Mouse (Mus musculus): Measurements from ENCODE around the gene Myo5c.

Gene Myo5c

GRCm38 (mm10) chr9:75231841-75232746 is at the start of gene Myo5c:
Gene Myo5c, plus strand, starts transcription at chr9:75232020.
- DNase-seq (ENCODE audit: low spot score in 2 of 2) = no peak

GRCm38 (mm10) chr9:75187646-75188260 is 44.1 kb upstream of the Myo5c start:
- DNase-seq (ENCODE audit: low spot score in 2 of 2) = no peak

- no peak for DNase-seq (ENCODE audit: low spot score in 2 of 2)
Measured at GRCm38 (mm10) chr9:75193858-75194257, 38.0 kb upstream of the Myo5c start.

GRCm38 (mm10) chr9:75196335-75196734 is 35.5 kb upstream of the Myo5c start:
- no peak for DNase-seq (ENCODE audit: low spot score in 2 of 2)

GRCm38 (mm10) chr9:75197297-75197696 is 34.5 kb upstream of the Myo5c start:
- no peak for DNase-seq (ENCODE audit: low spot score in 2 of 2)

GRCm38 (mm10) chr9:75201506-75201905 is 30.3 kb upstream of the Myo5c start:
- no peak for DNase-seq (ENCODE audit: low spot score in 2 of 2)

- no peak for DNase-seq (ENCODE audit: low spot score in 2 of 2)
Measured at GRCm38 (mm10) chr9:75202036-75202435, 29.8 kb upstream of the Myo5c start.

- no peak for DNase-seq (ENCODE audit: low spot score in 2 of 2)
Measured at GRCm38 (mm10) chr9:75209246-75209645, 22.6 kb upstream of the Myo5c start.

GRCm38 (mm10) chr9:75210269-75210668 is 21.6 kb upstream of the Myo5c start:
- DNase-seq (ENCODE audit: low spot score in 2 of 2) = no peak

GRCm38 (mm10) chr9:75214743-75215413 is 16.9 kb upstream of the Myo5c start:
- no peak for DNase-seq (ENCODE audit: low spot score in 2 of 2)

GRCm38 (mm10) chr9:75219942-75220341 is 11.9 kb upstream of the Myo5c start:
- no peak for DNase-seq (ENCODE audit: low spot score in 2 of 2)

GRCm38 (mm10) chr9:75221420-75222287 is 10.2 kb upstream of the Myo5c start:
- DNase-seq (ENCODE audit: low spot score in 2 of 2) = no peak

GRCm38 (mm10) chr9:75232860-75233259 is 1.0 kb downstream of the Myo5c start:
- DNase-seq (ENCODE audit: low spot score in 2 of 2) = no peak

- no peak for DNase-seq (ENCODE audit: low spot score in 2 of 2)
Measured at GRCm38 (mm10) chr9:75234271-75234741, 2.5 kb downstream of the Myo5c start.

GRCm38 (mm10) chr9:75234983-75235627 is 3.3 kb downstream of the Myo5c start:
- no peak for DNase-seq (ENCODE audit: low spot score in 2 of 2)

- DNase-seq (ENCODE audit: low spot score in 2 of 2) = no peak
Measured at GRCm38 (mm10) chr9:75235696-75236095, 3.9 kb downstream of the Myo5c start.

GRCm38 (mm10) chr9:75236416-75237308 is 4.8 kb downstream of the Myo5c start:
- no peak for DNase-seq (ENCODE audit: low spot score in 2 of 2)

GRCm38 (mm10) chr9:75238179-75238578 is 6.4 kb downstream of the Myo5c start:
- DNase-seq (ENCODE audit: low spot score in 2 of 2) = no peak

GRCm38 (mm10) chr9:75243052-75243451 is 11.2 kb downstream of the Myo5c start:
- DNase-seq (ENCODE audit: low spot score in 2 of 2) = no peak

Measured in thymus, postnatal 10 days (tissue).